In the genomic region with DNA sequence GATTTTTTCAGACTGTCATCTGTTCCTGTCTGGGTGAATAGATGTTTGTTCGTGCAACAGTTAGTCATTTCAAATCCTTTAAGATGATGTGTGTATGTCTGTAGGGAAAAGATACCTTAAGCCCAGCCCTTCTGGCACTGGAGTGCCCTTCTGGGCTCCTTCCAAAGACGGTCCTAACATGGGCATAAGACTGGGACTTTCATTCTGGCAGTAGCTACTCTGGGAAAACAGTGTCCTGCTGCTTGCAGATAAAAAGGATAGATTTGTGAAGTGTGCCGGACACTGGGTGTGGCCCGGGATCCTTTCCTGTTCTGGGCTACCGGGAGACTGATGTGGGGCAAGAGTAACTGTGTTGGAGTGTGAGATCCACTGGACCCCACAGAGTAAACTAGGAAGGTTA, we compare ENCODE assay signal across 28 mouse cellular contexts. TPM values are rescaled to one million over a fixed set of nuclear protein-coding genes. Genes with fewer than 3 reads are reported as not detected.
DNase-seq lines count a peak whose midpoint lies in the region; ATAC-seq and TF ChIP-seq lines count a peak whose summit lies in the region.
"Had no signal": no experiment of that assay in that cellular context is flagged by ENCODE, and none has a peak within 500 bp of the region (broad histone marks: within the 10 kb centered on the region; RNA-seq: fewer than 3 reads in every experiment).

No protein-coding gene starts in this region.

- H3K9ac ChIP-seq in heart, embryonic 13.5 days: peak overlapping the region; percentile 40; the same call in 1 of the 2 replicates
- H3K9ac ChIP-seq: embryonic facial prominence, embryonic 15.5 days; limb, embryonic 15.5 days; liver, embryonic 15.5 days had no signal

- WGBS in heart, embryonic 13.5 days: 14% methylated on average over 5 of the region's 5 CpGs

- peak overlapping the region; percentile 38 for H3K4me2 ChIP-seq in heart, embryonic 13.5 days
- H3K4me2 ChIP-seq: embryonic facial prominence, embryonic 15.5 days; limb, embryonic 15.5 days; liver, embryonic 15.5 days had no signal

- peaks cover 10% of the 10 kb centered on the region for H3K4me1 ChIP-seq in brown adipose tissue, adult 24 weeks (ENCODE audit: control insufficient read depth, insufficient read depth, insufficient read length, low read length)
- H3K4me1 ChIP-seq in heart, embryonic 13.5 days: peaks cover 77% of the 10 kb centered on the region
- H3K4me1 ChIP-seq: embryonic facial prominence, embryonic 15.5 days had no signal

- peak overlapping the region; percentile 67; the same call in 1 of the 2 replicates for H3K27ac ChIP-seq in left cerebral cortex, adult 2 months
- H3K27ac ChIP-seq in brown adipose tissue, adult 24 weeks (replicated peaks; ENCODE audit: low read depth, low read length): peak overlapping the region; percentile 82
- peak overlapping the region; percentile 74 for H3K27ac ChIP-seq in heart, embryonic 13.5 days (replicated peaks)
- H3K27ac ChIP-seq: embryonic facial prominence, embryonic 15.5 days; kidney, postnatal 0 days; layer of hippocampus, adult 2 months; limb, embryonic 15.5 days; liver, embryonic 15.5 days; macrophage had no signal

- no peaks in the 10 kb centered on the region for H3K9me3 ChIP-seq in heart, embryonic 13.5 days
- H3K9me3 ChIP-seq: embryonic facial prominence, embryonic 15.5 days; limb, embryonic 15.5 days; liver, embryonic 15.5 days; midbrain, embryonic 10.5 days had no signal

- DNase-seq in left cerebral cortex, adult 2 months (ENCODE audit: extremely low spot score in 1 of 2, low spot score in 2 of 2): no peak
- no peak for DNase-seq in left cerebral cortex, adult 8-10 months (ENCODE audit: low spot score in 2 of 2)
- peak; percentile 51 for DNase-seq in lung, postnatal 36 days
- no peak for DNase-seq in ovary, adult 18-20 months (ENCODE audit: low spot score)
- no peak for DNase-seq in MN1 (ENCODE audit: low spot score)
- DNase-seq: adrenal gland, postnatal 14 days; cerebellum, adult 11-12 months; cerebellum, postnatal 25 days; embryo, embryonic 11 days; kidney, adult 18-20 months; layer of hippocampus, postnatal 36 days; right cerebral cortex, adult 18-20 months; thymus, postnatal 25 days had no signal

- no peaks in the 10 kb centered on the region for H3K36me3 ChIP-seq in heart, embryonic 13.5 days
- H3K36me3 ChIP-seq: embryonic facial prominence, embryonic 15.5 days; limb, embryonic 15.5 days; liver, embryonic 15.5 days; midbrain, embryonic 10.5 days had no signal

- no peak overlapping the region for H3K4me3 ChIP-seq in left cerebral cortex, adult 2 months
- H3K4me3 ChIP-seq in brown adipose tissue, adult 24 weeks (ENCODE audit: insufficient read depth, low read depth, low read length): no peak overlapping the region
- no peak overlapping the region for H3K4me3 ChIP-seq in heart, embryonic 13.5 days
- H3K4me3 ChIP-seq: embryonic facial prominence, embryonic 15.5 days; layer of hippocampus, adult 2 months; limb, embryonic 15.5 days; liver, embryonic 15.5 days; midbrain, embryonic 10.5 days had no signal

- ATAC-seq in heart, embryonic 13.5 days (ENCODE audit: extremely low read depth, insufficient number of reproducible peaks, low FRiP score, low TSS enrichment): peak; percentile 28; the same call in 1 of the 2 replicates
- ATAC-seq: activated CD4-positive, CD25-positive, alpha-beta regulatory T cell, adult 4 months; forebrain, embryonic 16.5 days had no signal

- intact Hi-C loops in left cerebral cortex, adult 2 months (cut with DNase I): no loop called here

- TF ChIP-seq CTCF in left cerebral cortex, adult 2 months (IDR thresholded peaks at IDR 0.05): no peak

- H3K27me3 ChIP-seq in heart, embryonic 13.5 days (replicated peaks): no peaks in the 10 kb centered on the region
- H3K27me3 ChIP-seq: embryonic facial prominence, embryonic 15.5 days had no signal

RNA-seq across cellular contexts. Expression of gene Efhd2, which starts 7.2 kb away (rescaled TPM):
- 100 to 1,000 TPM; 271 to 279 TPM for total RNA-seq in left cerebral cortex, adult 2 months (2021)
- total RNA-seq in left cerebral cortex, adult 8-10 months (2022): 100 to 1,000 TPM; 257 to 276 (median 261) TPM
- polyA plus RNA-seq in brown adipose tissue, adult 24 weeks (2012; ENCODE audit: insufficient read depth, insufficient read length, missing spikeins): 11.7 and 12.9 TPM in 2 replicates
- 79.6 and 80.3 TPM in 2 replicates for polyA plus RNA-seq in heart, embryonic 13.5 days (2015; fragmentation: Nextera tagmentation; extraction: Ambion mirVana)

RNA-seq across cellular contexts. Expression of gene Ctrc, which starts 35.8 kb away (rescaled TPM):
- total RNA-seq in left cerebral cortex, adult 2 months (2021): not detected
- total RNA-seq in left cerebral cortex, adult 8-10 months (2022): not detected
- not detected in 2 replicates for polyA plus RNA-seq in brown adipose tissue, adult 24 weeks (2012; ENCODE audit: insufficient read depth, insufficient read length, missing spikeins)
- polyA plus RNA-seq in heart, embryonic 13.5 days (2015; fragmentation: Nextera tagmentation; extraction: Ambion mirVana): not detected in 2 replicates
- total RNA-seq: adrenal gland, postnatal 14 days; gastrocnemius, adult 8-10 months; hematopoietic stem cell, adult 5-6 weeks; layer of hippocampus, adult 2 months; layer of hippocampus, postnatal 36 days; left cerebral cortex, postnatal 36 days had no signal
- polyA plus RNA-seq: activated CD4-positive, CD25-positive, alpha-beta regulatory T cell, adult 4 months; embryonic facial prominence, embryonic 15.5 days; forebrain, embryonic 16.5 days; kidney, postnatal 0 days; limb, embryonic 15.5 days; liver, embryonic 15.5 days; macrophage; midbrain, embryonic 10.5 days; neural tube, embryonic 11.5 days had no signal

RNA-seq across cellular contexts. Expression of gene Cela2a, which starts 56.0 kb away (rescaled TPM):
- not detected for total RNA-seq in left cerebral cortex, adult 2 months (2021)
- not detected for total RNA-seq in left cerebral cortex, adult 8-10 months (2022)
- polyA plus RNA-seq in brown adipose tissue, adult 24 weeks (2012; ENCODE audit: insufficient read depth, insufficient read length, missing spikeins): not detected in 2 replicates
- not detected in 2 replicates for polyA plus RNA-seq in heart, embryonic 13.5 days (2015; fragmentation: Nextera tagmentation; extraction: Ambion mirVana)
- total RNA-seq: gastrocnemius, adult 8-10 months; hematopoietic stem cell, adult 5-6 weeks; layer of hippocampus, adult 2 months; layer of hippocampus, postnatal 36 days; left cerebral cortex, postnatal 36 days had no signal
- polyA plus RNA-seq: embryonic facial prominence, embryonic 15.5 days; forebrain, embryonic 16.5 days; limb, embryonic 15.5 days; macrophage; midbrain, embryonic 10.5 days; neural tube, embryonic 11.5 days had no signal
